Mouse (Mus musculus): ENCODE measurements around the gene Cops6.

Cops6 gene

GRCm38 (mm10) chr5:138187661-138188306 is 26.9 kb downstream of the Cops6 start:
- peak; percentile 79 to 87 for DNase-seq

GRCm38 (mm10) chr5:138193771-138194727 is 33.2 kb downstream of the Cops6 start, which contains the start of gene Mblac1:
TSS of gene Mblac1 (plus strand) at chr5:138194314.
- peak; percentile 88 to 89 for DNase-seq

GRCm38 (mm10) chr5:138194755-138195345 is 34.0 kb downstream of the Cops6 start:
- peak in 1 of 2 experiments; percentile 46 for DNase-seq

GRCm38 (mm10) chr5:138195463-138195862 is 34.6 kb downstream of the Cops6 start:
- no peak for DNase-seq

- DNase-seq: peak; percentile 16 to 41
These were observed 38.7 kb downstream of the Cops6 start for GRCm38 (mm10) chr5:138199576-138199975.

GRCm38 (mm10) chr5:138202086-138202485 is 41.2 kb downstream of the Cops6 start:
- DNase-seq: no peak

- no peak for DNase-seq
These were observed 46.4 kb downstream of the Cops6 start for GRCm38 (mm10) chr5:138207253-138207652.

- DNase-seq: no peak
These were observed 47.0 kb downstream of the Cops6 start for GRCm38 (mm10) chr5:138207873-138208272.
